Mouse (Mus musculus): ENCODE data around the gene Zdhhc19.

GRCm38 (mm10) chr16:32586482-32586881, 90.4 kb downstream of the Zdhhc19 start:
- TF ChIP-seq EP300 (IDR thresholded peaks at IDR 0.05) (no peak), CTCF (IDR thresholded peaks at IDR 0.05) (no peak)
